Comparison of ENCODE assay signal across 19 mouse cellular contexts in the genomic region with DNA sequence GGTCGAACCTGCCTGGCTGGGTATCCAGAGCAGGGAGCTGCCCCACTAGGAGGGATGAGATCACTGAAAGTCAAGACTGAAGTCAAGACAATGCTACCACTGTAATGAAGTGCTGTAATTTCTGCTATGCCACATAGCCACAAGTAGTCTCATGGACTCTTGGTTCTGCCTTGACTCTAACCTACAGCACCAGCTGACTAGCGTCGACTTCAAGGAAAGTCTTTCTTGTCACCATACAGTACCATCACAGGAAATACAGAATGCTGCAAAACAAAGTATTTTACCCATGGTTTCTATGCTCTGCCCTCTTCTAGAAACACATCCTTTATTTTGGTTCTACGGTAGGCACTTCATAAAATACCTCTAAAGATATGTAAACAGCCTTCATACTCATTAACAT.
"Had no signal": no experiment of that assay in that cellular context is flagged by ENCODE, and none has a peak within 500 bp of the region (broad histone marks: within the 10 kb centered on the region; RNA-seq: fewer than 3 reads in every experiment).

No protein-coding gene starts in this region.

- DNase-seq: kidney, adult 2 months; kidney, postnatal 25 days; layer of hippocampus, adult 9-11 months; liver; lung, adult 18-20 months; lung, postnatal 10 days; lung, postnatal 36 days; thymus, postnatal 25 days had no signal

- H3K4me1 ChIP-seq: limb, embryonic 10.5 days; liver, embryonic 12.5 days; midbrain, embryonic 10.5 days had no signal

- H3K27me3 ChIP-seq: limb, embryonic 13.5 days; liver, embryonic 12.5 days; liver, embryonic 15.5 days; lung, embryonic 15.5 days; megakaryocyte, embryonic 14.5 days; midbrain, embryonic 13.5 days had no signal

- H3K27ac ChIP-seq: kidney, postnatal 0 days; layer of hippocampus, adult 2 months; limb, embryonic 10.5 days; limb, embryonic 13.5 days; liver, embryonic 12.5 days; liver, embryonic 15.5 days; lung, embryonic 15.5 days; midbrain, embryonic 10.5 days; midbrain, embryonic 13.5 days had no signal

- H3K36me3 ChIP-seq: limb, embryonic 10.5 days; limb, embryonic 13.5 days; liver, embryonic 12.5 days; liver, embryonic 15.5 days; lung, embryonic 15.5 days; midbrain, embryonic 10.5 days had no signal

- H3K4me3 ChIP-seq: layer of hippocampus, adult 2 months; limb, embryonic 10.5 days; limb, embryonic 13.5 days; liver, embryonic 12.5 days; liver, embryonic 15.5 days; lung, embryonic 15.5 days; megakaryocyte, embryonic 14.5 days; midbrain, embryonic 10.5 days; midbrain, embryonic 13.5 days; myocyte had no signal
